Mouse (Mus musculus) pancreas, adult 10 weeks (tissue): ENCODE measurements around the gene Tmprss11b. TPM values are rescaled to one million over a fixed set of nuclear protein-coding genes. Genes with fewer than 3 reads are reported as not detected.

Source experiments
- polyA plus RNA-seq: library from polyadenylated mRNA; stranded (reverse); fragments of 350-450 nt; fragmentation: Illumina TruSeq; extraction: RNeasy Lipid Tissue Mini Kit (QIAGEN cat#74804); gene quantifications from one replicate; pipeline ENCODE4 v1.2.3, GENCODE M21; 2015; ENCODE audit warnings: low read depth, low replicate concordance; ENCODE audit not compliant: insufficient read depth

The Tmprss11b gene
- not detected for polyA plus RNA-seq

GRCm38 (mm10) chr5:86676262-86676661 lies at the start of gene Tmprss11b:
Gene Tmprss11b (minus strand): TSS chr5:86676362.

DNA sequence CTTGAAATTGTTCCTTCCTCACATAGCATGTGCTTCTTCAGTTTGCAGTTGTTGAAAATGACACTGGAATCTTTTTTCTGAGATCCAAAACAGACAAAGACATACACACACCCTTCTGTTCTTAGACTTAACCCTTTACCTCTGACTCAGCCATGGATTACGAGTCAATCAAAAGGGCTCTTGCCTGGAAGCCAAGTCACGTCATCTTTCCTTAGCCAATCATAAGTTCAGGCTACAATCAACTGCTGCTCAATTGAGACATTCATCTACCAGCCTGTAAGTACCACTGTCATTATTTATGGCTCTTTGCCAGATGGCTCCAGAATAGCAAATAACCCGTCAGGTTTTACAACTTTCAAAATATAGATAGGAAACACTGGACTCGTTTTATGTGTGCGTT lies 43.8 kb downstream of the Tmprss11b start, which contains the start of gene Tmprss11f:
Tmprss11f (minus strand) TSS at position 101 of the 400 bp plus-strand sequence.

Other genes starting within 250 kb of the Tmprss11b start
- gene Tmprss11a, start 207.4 kb downstream of the Tmprss11b start, polyA plus RNA-seq, result not detected
- gene Tmprss11g, start 157.8 kb downstream of the Tmprss11b start, polyA plus RNA-seq, result not detected
- gene Tmprss11f, start 43.9 kb downstream of the Tmprss11b start, polyA plus RNA-seq, result not detected
- not detected for gene Tmprss11e, start 69.5 kb upstream of the Tmprss11b start, polyA plus RNA-seq
- 27.8 TPM for gene Ythdc1, start 127.9 kb upstream of the Tmprss11b start, polyA plus RNA-seq
- 2.3 TPM for gene Ugt2b34, start 230.6 kb upstream of the Tmprss11b start, polyA plus RNA-seq